Mouse (Mus musculus) mesoderm, embryonic 11.5 days (tissue): ENCODE results near the gene Gpr39.

Source experiments
- DNase-seq: peaks from one replicate; pipeline ENCODE4 v3.0.0-alpha.2; 2012; ENCODE audit warnings: low read depth, low spot score

The Gpr39 gene

DNA sequence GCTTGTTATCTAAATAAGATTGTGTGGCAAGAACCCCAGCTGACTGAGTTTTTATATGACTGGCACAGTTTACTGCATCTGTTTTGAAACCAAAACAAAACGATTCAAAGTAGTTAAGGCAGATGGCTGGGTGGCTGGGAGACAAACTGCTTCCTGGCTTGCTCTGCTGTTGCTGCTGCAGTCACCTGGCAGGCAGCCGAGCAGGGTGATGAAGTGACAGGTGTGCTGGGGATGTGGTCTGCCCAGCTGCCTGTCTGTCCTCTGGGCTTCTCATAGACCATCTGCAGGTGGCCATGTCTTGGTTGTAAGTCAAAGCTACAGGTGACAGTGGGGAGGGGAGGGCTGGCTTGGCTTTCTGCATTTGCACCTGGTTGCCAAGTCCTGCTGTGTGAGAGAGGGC is 131.6 kb downstream of the Gpr39 start:
- no peak for DNase-seq

DNA sequence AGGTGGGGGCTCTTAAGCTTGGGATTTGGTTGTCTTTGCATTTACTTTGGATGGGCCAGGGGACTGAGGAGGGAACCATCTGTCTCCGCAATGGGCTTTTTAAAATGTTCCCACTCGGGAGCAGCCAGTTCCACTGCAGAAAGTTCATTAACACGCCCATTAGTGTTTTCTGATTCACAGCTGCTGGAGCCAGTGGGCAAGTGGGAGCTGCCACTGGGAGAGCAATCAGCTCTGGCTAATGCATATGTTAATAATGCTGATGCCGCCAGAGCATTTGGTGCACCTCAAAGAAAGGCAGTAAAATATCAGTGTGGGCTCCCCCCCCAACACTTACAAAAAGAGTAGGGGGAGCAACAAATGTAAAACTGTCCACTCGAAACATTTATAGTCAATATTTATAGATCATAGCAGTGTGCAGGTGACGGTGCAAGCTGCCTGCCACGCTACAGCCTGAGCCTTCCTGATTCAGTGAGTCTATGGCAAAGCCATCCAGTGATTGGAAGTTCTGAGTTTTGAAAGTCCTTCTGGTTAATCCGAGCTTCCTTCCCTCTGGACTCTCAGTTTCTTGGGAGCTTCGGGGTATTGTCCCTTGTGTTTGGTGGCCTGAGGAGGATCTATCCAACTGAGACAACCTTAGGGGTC is 136.5 kb downstream of the Gpr39 start:
- no peak for DNase-seq

DNA sequence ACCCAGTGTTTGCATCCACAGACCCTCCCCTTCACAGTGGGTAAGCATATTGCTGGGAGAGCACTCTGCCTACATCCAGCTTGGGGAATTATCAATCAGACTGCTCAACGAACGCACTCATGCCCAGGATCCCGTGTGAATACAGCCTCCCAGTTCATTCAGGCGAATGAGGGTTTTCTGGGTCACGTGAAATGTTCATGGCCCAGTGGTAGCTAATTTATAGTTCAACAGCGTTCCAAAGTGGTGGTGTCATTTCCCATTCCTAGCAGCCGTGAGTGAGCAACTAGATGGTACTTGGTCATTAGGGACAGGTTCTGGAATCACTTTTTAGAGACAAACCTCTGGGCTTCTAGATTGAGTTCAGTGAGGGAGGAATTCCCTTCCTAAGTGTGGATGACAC is 144.3 kb downstream of the Gpr39 start:
- no peak for DNase-seq

DNA sequence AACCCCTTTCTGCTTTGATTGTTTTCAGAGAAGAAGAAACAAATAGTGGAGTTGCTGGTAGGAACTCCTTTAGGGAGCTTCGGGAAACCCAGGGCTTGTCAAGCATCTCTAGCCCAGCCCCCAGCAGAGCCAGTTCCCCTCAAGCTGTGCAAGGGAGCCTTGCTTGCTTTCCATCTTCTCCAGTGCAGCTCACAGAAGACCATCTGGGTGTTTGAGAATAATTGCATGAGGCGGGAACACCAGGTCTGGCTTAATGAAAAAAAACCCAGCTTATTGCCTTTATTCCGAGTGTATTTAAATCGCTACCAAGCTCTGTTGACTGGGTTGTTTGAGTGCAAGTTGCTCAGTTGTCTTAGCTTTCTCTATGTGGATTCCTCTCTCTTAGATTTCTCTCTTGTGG is 146.8 kb downstream of the Gpr39 start:
- DNase-seq: no peak

DNA sequence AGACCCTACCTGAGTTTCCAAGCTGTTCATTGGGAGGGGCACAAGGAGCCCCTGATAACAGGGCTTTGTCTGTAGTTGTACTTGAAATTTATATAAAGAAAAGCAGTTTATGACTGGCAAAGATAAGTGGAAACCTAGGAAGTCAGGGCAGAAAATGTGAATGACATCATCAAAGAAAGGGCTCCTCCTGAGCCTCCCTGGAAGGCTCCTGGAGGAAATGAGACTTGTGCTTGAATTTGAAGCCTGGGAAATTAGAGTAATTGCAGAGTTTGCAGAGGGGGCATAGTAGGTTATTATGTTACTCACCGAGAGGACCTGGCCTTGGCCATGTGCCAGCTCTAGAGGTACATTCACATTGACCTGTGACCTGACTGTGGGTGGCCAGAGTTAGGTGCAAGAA is 160.7 kb downstream of the Gpr39 start:
- no peak for DNase-seq

DNA sequence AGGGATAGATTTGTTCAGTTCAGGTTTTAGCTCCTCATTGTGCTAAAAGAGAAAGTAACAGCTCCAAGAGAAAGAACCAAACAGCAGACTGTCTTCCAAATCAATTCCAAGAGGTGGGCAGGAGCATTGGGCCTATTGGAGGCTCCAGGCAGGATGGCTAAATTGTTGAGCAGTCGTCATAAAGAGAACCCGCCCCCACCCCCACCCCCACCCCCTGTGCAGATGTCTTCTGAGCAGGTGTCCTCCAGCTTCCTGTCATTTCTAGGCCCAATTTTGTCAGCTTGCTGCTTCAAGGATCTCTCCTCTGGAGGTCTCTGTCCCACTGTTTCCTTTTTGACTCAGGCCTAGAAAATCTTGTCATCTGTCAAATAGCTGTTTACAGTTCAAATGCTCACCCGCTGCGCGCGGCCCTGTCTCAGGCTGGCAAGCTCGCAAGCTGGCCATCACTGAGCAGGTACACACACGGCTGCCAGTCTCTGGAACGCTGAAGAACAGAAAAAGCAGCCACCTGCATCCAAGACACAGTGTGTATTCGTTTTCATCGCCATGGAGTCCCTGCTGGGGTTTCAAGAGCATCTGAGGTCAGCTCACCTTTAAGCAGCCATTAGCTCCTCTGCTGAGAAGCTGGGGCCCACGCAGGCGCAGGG is 163.1 kb downstream of the Gpr39 start:
- DNase-seq: no peak

DNA sequence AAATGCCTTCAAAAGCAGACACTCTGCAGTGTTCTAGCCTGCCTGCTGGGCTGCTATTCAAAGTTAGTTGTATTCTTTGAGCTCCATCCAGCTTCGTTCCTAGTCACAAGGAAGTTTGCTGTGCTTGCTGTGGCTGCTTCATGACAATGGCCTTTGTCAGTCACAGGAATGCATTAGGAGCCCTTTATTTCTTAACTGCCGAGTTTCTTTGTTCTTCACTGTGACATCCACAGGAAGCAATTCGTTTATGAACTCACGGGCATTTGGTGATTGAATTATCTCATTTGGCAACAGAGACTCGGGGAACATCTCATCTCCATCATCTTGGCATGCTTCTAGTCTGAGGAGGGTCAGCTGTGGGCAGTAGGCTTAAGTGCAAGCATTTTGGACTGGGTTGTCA is 177.9 kb downstream of the Gpr39 start:
- DNase-seq: peak; percentile 32

DNA sequence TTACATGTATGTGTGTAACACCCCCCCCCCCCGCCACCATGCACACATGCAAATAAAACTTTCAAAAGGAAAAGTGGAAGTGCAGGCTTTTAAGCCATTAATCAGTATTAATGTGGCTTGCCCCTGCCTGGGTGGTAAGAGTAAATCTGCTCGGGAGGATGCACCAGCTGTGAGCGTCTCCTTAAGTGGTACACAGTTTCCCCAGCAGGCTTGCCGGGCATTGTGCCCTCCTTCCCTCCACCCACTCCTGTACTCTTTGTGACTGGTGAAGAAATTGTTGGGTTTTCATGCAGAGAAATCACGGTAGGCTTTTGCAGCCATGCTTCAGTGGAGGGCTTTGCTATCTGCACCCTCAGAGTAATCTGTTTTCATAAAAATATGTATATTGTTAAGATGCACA is 181.8 kb downstream of the Gpr39 start:
- DNase-seq: no peak

DNA sequence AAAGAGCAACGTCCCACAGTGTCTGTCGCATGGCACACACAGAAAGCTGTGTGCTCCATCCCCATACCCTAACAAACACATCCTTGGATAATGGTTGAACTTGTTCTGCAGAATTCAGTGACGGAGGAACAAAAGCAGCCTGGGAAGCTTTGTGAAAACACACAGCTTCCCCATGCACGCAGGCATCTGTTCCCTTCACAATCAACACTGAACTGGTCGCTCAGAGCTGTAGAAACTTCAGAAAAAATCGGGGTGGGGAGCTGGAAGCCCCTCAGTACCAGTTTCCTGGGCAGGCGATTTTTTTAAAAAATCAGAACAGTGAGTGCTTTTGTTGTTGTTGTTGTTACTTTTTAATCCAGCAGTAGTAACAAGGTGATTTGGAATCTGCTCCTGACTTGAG is 193.3 kb downstream of the Gpr39 start:
- DNase-seq: no peak

DNA sequence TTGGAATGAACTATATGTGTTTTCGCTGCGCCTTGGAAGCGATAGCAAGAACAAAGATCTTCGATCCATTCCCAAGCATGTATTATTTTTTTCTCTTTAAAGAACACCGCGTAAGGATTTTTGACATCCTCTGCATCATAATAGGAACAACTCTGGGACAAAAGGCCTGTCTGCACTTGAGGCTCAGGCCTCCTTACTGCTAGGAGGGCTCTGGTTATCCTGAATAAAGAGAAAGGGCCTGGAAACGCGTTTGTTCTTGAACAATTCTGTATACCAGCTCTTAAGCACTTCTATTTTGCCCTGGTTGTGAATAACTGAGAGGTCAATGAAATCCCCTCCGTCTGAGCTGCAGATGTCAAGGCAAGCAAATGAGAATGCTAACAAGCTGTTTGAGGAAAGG is 216.4 kb downstream of the Gpr39 start:
- DNase-seq: no peak

DNA sequence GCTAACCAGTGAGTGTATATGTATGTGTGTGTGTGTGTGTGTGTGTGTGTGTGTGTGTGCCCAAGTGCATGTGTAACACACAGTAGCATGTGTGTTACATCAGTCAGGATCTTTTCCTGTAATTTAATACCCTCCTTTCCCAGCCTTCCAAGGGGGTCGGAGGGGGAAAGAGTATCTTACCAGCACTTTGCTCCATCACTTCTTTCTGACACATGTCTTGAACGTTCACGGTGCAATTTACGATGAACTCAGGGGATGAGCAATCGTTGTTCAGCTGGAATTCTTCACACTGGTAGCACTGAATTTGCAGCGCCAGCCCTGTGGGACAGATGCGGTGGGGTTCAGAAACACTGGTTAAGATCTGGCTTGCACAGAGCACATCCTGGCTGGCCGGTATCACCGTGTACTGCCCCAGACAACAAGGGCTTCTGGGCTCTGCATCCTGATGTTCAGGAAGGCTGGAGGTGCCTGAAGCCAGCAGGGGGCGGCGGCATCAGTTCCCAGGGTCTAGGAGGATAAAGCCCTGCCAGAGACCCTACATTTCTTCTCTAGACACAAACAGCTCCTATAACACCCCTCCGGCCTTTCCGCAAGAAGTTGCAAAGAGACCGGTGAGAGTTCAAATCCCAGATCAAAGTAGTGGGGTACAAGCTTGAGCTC is 233.5 kb downstream of the Gpr39 start:
- peak; percentile 68 for DNase-seq

DNA sequence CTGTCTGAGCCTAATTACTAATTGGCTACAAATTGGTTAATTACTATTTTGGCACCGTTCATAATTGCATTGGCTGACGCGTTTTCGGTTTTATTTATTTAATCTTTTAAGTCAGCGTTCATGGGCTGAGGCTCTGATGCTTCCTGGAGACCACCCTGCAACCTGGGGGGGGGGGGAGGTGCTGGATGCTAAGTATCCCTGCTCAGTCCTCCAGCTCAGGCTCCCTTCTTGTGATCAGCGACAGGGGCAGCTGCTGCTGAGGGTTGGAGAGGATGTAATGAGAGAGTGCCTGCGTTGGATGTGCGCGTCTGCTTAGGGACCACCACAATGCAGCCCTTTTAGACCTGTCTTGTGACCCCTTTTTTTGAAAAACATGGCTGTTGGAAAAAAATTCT is 234.1 kb downstream of the Gpr39 start:
- DNase-seq: peak; percentile 20

DNA sequence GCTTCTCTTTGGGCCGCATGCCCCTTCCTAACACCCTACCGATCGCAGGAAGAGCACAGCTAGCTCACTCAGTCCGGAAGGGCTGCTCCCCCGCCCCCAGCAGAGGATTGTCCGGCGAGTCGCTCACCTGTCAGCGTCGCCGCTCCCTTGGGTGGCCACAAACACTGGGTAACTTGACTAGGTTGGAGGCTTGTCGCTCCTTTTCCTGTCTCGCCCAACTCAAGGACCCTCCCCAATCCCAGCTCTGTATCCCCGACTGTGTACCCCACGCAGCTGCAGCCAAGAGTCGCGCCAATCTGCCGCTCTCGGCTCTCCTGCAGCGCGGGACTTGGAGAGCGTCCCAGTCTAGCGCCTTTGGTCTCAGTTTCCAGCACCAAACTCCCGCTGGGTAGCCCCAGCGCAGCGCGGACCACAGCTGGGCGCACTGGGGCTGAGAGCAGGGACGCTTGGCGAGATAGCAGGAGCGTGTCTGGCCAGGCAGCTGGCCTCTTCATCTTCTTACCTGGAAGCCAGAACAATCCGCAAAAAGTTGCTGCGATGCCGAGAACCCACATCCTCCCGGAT is 234.6 kb downstream of the Gpr39 start:
- DNase-seq: peak; percentile 41

DNA sequence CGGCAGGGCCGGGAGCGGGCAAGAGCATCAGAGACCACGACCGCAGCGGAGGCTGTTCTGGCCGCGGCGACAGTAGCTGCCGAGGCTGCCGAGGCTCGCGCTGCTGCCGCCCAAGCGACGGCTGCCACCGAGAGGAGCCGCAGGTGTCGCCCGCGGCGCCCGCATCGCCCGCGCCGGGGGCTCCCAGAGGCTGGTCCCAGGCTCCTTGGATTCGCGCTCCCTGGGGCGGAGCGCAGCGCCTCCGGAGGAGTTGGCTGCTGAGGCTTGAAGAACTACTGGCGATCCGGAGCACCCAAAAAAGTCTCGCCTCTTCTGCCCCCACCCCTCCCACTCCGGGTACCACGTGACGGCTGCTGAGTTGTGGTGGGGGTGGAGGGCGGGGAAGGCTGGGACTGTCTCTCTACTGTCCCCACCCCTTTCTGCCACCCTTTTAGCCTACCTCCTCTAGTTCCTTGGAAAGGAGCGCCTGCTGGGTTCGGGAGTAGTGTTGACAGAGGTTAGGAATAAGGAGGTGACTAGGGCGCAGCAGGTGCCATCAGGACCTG is 235.2 kb downstream of the Gpr39 start:
- peak; percentile 28 for DNase-seq

DNA sequence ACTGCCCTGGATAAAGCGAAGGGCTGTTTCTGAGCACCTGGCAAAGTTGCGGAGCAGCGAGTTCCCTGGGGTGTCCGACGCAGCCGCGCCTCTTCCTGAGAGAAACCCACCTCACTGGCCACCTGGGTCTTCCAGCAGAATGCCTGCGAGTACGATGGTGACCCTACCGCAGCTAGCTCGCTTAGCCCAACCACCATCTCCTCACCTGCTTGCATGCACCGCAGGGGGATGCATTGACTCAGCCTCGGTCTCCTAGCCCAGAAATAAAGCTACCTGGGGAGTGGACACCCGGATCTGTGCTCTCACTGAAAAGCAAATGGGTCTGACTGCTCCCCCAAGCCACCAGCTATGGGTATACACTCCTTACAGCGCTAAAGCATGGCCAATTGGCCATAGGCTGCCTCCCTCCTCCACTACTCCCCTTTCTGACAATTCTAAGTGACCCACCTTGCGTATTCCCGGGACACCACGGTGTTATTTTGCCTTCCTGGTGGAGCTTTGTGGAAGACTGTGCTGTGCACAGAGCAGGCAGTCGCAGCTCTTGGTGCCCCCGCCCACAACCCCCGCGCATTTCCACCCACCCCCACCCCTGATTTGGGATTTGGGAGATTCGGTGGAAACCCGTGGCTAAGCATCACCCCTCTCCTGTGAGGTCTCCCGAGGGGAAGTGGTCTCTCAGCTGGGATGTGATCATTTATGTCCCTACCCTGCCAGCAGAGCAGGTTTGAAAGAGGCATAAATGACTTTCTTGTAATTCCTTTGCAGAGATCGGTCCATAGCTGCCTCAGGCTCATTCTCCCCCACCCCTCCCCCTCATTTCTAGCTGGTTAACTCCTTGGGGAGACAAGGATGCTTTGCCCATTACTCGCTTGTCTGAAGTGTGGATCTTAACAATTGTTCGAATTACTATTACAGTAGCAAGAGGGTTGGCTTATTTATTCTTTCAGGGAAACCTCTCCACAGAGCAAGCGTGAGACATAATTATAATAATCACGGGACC is 236.1 kb downstream of the Gpr39 start, which contains the start of gene Lypd1:
Gene Lypd1, minus strand, starts transcription at position 501 of the 1,000 bp plus-strand sequence.
- peak; percentile 21 for DNase-seq

DNA sequence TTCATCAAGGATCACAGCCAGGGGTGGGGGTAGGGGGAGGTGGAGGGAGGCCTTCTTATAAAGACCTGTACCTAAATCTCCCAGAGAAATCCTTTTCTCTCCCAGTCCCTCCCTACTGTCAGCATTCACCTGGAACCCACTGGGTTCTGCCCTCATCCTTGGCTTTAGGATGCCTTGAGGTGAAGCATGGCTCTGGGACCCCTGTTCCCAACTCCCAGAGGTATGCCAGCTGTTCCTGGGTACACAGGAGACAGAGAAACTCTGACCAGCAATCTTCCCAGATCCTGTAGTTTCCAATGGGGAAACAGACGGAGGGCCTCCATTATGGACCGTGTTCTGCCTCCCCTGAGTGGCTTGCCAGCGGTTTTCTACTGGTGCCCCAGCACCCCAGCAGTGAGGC is 243.9 kb downstream of the Gpr39 start:
- DNase-seq: no peak

DNA sequence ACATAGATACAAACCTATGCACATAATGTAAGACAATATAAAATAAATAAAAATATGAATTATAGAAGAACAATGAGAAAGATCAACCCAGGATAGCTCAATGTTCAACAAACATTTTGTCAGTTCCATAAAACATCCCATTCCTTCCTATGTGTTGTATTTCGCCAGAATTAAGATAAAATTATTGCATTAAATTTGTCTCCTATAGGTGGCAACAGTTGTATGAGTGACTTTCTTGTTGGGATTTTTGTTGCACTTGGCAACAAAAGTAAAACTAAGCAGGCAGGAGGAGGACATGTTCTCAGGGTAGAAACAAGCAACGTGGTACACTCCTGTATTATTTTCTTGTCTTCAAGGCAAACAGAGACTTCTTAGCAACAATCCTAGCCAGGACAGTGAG is 246.3 kb downstream of the Gpr39 start:
- DNase-seq: no peak
